Comparison of ENCODE assay signal across 13 mouse cellular contexts in the genomic region with DNA sequence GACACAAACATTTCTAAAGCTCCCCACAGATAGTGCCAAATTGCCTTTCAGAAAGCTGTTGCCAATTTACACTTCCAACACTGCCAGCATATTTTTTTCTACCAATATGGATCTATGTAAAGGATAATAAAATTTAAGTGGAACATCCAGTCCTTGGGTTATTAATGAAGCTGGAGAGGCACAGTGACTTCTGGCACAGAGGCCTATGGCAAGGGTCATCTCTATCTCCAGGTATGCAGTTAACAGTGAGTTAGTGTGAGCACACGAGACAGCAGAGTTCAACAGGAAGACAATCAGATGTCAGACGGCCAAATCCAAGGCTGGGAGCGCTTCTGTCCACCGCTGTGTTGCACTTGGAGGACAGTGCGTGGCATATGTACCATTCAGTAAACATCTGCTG.
"Had no signal": no experiment of that assay in that cellular context is flagged by ENCODE, and none has a peak within 500 bp of the region (broad histone marks: within the 10 kb centered on the region; RNA-seq: fewer than 3 reads in every experiment).

No protein-coding gene starts in this region.

- H3K27me3 ChIP-seq: midbrain, embryonic 13.5 days; midbrain, embryonic 15.5 days; neural tube, embryonic 12.5 days; stomach, embryonic 15.5 days had no signal

- H3K4me3 ChIP-seq: midbrain, embryonic 10.5 days; midbrain, embryonic 13.5 days; midbrain, embryonic 15.5 days; neural tube, embryonic 12.5 days; stomach, embryonic 15.5 days had no signal

- DNase-seq: lung, adult 18-20 months; right cerebral cortex, postnatal 14 days; thymus, adult 2 months; thymus, postnatal 25 days; thymus, postnatal 4 days had no signal

- H3K36me3 ChIP-seq: midbrain, embryonic 10.5 days; midbrain, embryonic 13.5 days; midbrain, embryonic 15.5 days; neural tube, embryonic 12.5 days; stomach, embryonic 15.5 days had no signal

- ATAC-seq: midbrain, embryonic 13.5 days; midbrain, embryonic 15.5 days had no signal

- H3K9ac ChIP-seq: liver, embryonic 14.5 days; lung, embryonic 14.5 days; midbrain, embryonic 13.5 days; midbrain, embryonic 15.5 days; neural tube, embryonic 12.5 days; stomach, embryonic 15.5 days had no signal

- H3K4me2 ChIP-seq: lung, embryonic 14.5 days; midbrain, embryonic 13.5 days; midbrain, embryonic 15.5 days; neural tube, embryonic 12.5 days; stomach, embryonic 15.5 days had no signal

- H3K27ac ChIP-seq: liver, embryonic 14.5 days; midbrain, embryonic 10.5 days; midbrain, embryonic 13.5 days; midbrain, embryonic 15.5 days; neural tube, embryonic 12.5 days; stomach, embryonic 15.5 days; stomach, postnatal 0 days had no signal

- H3K9me3 ChIP-seq: midbrain, embryonic 10.5 days; midbrain, embryonic 13.5 days; midbrain, embryonic 15.5 days; neural tube, embryonic 12.5 days; stomach, embryonic 15.5 days had no signal
